Mouse (Mus musculus) G1E (cell line): Measurements from ENCODE around the gene Olfr338.
"Not testable (repeated sequence)": the region's sequence is repeated elsewhere in the genome, so short reads cannot be mapped to it uniquely, and the experiment has no call there.

Experiments used
- CTCF ChIP-seq: IDR thresholded peaks from 2 replicates; pipeline ENCODE4 v1.5.1; 2012; ENCODE audit warnings: low read depth, low read length, inconsistent platforms, mixed read lengths
- GATA1 ChIP-seq: IDR thresholded peaks from 2 replicates; pipeline ENCODE4 v1.6.1; 2012; ENCODE audit warnings: borderline replicate concordance, low read length, inconsistent platforms, mixed read lengths
- GATA2 ChIP-seq: IDR thresholded peaks from 2 replicates; pipeline ENCODE4 v1.6.1; 2012; ENCODE audit warnings: low read depth, low read length, inconsistent platforms, borderline replicate concordance

- not testable (repeated sequence) for TF ChIP-seq GATA1, CTCF, GATA2
Measured at GRCm38 (mm10) chr2:36415591-36415990, 42.3 kb downstream of the Olfr338 start.
